Mouse (Mus musculus) E14TG2a.4 (cell line): ENCODE results near the gene Ahnak2.

ENCODE experiments used
- H3K27me3 ChIP-seq: 2 replicates; pipeline ENCODE4 v1.6.1; 2014; ENCODE audit warnings: low read length, control low read depth; ENCODE audit not compliant: insufficient read depth
- H3K36me3 ChIP-seq: 2 replicates; pipeline ENCODE4 v1.6.1; 2014; ENCODE audit warnings: low read length, control low read depth; ENCODE audit not compliant: insufficient read depth
- H3K4me1 ChIP-seq: replicated peaks from 2 replicates; pipeline ENCODE4 v1.6.1; 2014; ENCODE audit warnings: low read depth, low read length, control low read depth
- H3K4me3 ChIP-seq: replicated peaks from 2 replicates; pipeline ENCODE4 v1.5.1; 2014; ENCODE audit warnings: mild to moderate bottlenecking, low read length
- H3K9me3 ChIP-seq: 2 replicates; pipeline ENCODE4 v1.6.1; 2014; ENCODE audit warnings: low read length, control low read depth
- CTCF ChIP-seq: conservative IDR thresholded peaks from 2 replicates; pipeline ENCODE4 v1.5.1; 2014; ENCODE audit warnings: low read length
- NANOG ChIP-seq: IDR thresholded peaks from 2 replicates; pipeline ENCODE4 v1.6.1; 2014; ENCODE audit warnings: borderline replicate concordance, low read length, mixed read lengths
- POU5F1 ChIP-seq: IDR thresholded peaks from 2 replicates; pipeline ENCODE4 v1.6.1; 2014; ENCODE audit warnings: low read length, borderline replicate concordance

Ahnak2 gene

DNA sequence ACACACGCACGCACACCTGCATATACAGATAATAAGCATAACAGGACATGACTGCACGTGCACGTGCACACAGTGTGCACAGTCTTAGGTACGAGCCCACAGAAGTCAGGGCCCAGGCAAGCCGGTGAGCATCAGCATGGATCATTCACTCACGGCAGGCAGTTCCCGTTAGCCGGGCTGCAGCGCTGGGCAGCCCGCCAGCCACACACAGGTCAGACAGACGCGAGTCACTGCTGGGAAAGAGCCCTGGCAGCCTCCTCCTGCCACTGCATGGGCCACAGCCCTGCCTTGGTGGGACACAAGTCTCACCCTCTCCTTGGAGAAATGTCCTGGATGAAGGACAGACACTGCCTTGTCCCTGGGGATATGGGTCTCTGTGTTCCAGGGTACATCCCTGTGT, 1.6 kb upstream of the Ahnak2 start:
- TF ChIP-seq NANOG, result no peak
- peaks cover 58% of the 10 kb centered on the region for H3K4me1 ChIP-seq
- no peaks in the 10 kb centered on the region for H3K9me3 ChIP-seq
- peak overlapping the region; percentile 43 for H3K4me3 ChIP-seq
- no peaks in the 10 kb centered on the region for H3K36me3 ChIP-seq
- peaks cover 66% of the 10 kb centered on the region for H3K27me3 ChIP-seq

GRCm38 (mm10) chr12:112802917-112803316, 460 bp upstream of the Ahnak2 start:
- TF ChIP-seq CTCF (no peak), NANOG (no peak), POU5F1 (no peak)
- Histone ChIP-seq H3K36me3 (no peaks in the 10 kb centered on the region), H3K4me3 (no peak overlapping the region), H3K4me1 (peaks cover 60% of the 10 kb centered on the region), H3K9me3 (no peaks in the 10 kb centered on the region), H3K27me3 (peaks cover 64% of the 10 kb centered on the region)

- Histone ChIP-seq H3K27me3 (peaks cover 49% of the 10 kb centered on the region), H3K4me3 (0 out of 2 replicates have a peak overlapping the region, but pooled peaks have one; percentile 10), H3K4me1 (peaks cover 82% of the 10 kb centered on the region), H3K36me3 (no peaks in the 10 kb centered on the region), H3K9me3 (no peaks in the 10 kb centered on the region)
- TF ChIP-seq CTCF (peak; percentile 76), POU5F1 (no peak)
These were observed 2.0 kb downstream of the Ahnak2 start for GRCm38 (mm10) chr12:112800476-112800875.

DNA sequence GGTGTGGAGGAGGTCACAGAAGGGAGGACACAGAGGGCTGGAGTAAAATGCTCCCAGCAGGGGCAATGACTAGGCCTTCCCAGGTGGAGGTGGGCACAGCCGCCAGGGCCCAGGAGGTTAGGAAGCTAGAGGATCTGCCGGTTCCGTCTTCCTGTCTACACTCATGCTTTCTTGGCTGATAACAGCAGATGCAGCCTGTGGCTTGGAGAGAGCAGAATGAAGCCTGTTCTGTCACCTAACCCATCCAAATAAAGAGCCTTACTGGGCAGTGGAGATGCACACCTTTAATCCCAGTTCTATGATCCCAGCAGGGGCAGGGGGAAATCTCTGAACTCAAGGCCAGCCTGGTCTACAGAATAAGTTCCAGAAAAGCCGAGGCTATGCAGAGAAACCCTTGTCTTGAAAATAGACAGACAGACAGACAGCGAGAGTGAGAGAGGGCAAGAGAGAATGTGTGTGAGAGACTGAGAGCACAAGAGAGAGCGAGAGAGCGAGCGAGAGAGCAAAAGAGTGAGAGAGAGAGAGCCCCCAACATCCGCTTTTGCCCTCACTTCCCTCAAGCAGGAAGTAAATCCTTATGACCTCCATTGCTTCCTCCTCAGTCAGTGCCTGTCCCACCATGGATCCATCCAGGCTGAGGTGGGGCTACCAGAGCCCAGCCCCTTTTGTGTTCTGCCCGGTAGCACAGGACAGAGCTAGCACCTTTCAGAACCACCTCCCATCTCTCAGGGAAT, 3.1 kb downstream of the Ahnak2 start:
- Histone ChIP-seq H3K36me3 (no peaks in the 10 kb centered on the region), H3K4me3 (no peak overlapping the region), H3K4me1 (peaks cover 92% of the 10 kb centered on the region), H3K27me3 (peaks cover 38% of the 10 kb centered on the region), H3K9me3 (no peaks in the 10 kb centered on the region)
- TF ChIP-seq POU5F1 (no peak), NANOG (no peak), CTCF (no peak)

DNA sequence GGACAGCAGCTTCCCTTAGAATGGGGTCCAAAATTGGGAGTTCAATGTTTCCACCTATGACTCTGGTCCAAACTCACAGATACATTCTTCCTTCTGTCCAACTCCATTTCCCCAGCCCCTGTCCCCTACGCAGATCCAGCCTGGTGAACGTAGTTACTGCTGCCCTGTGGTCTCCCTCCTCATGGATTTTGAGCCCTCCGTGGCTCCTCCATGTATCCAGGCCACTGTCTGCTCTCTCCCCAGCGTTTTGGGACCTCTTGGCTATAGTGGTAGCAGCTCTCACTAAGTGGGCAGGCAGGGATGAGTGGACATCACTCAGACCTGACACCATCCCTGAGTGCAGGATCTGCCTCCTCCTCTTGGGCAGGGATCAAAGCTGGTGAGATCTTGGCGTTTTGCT, 3.7 kb downstream of the Ahnak2 start:
- Histone ChIP-seq H3K27me3 (peaks cover 34% of the 10 kb centered on the region), H3K9me3 (no peaks in the 10 kb centered on the region), H3K36me3 (no peaks in the 10 kb centered on the region), H3K4me1 (peaks cover 93% of the 10 kb centered on the region), H3K4me3 (no peak overlapping the region)
- no peak for TF ChIP-seq POU5F1
- no peak for TF ChIP-seq NANOG

- no peak for TF ChIP-seq CTCF
- no peak for TF ChIP-seq NANOG
- TF ChIP-seq POU5F1, result no peak
These were observed 4.2 kb downstream of the Ahnak2 start for GRCm38 (mm10) chr12:112798332-112798681.

DNA sequence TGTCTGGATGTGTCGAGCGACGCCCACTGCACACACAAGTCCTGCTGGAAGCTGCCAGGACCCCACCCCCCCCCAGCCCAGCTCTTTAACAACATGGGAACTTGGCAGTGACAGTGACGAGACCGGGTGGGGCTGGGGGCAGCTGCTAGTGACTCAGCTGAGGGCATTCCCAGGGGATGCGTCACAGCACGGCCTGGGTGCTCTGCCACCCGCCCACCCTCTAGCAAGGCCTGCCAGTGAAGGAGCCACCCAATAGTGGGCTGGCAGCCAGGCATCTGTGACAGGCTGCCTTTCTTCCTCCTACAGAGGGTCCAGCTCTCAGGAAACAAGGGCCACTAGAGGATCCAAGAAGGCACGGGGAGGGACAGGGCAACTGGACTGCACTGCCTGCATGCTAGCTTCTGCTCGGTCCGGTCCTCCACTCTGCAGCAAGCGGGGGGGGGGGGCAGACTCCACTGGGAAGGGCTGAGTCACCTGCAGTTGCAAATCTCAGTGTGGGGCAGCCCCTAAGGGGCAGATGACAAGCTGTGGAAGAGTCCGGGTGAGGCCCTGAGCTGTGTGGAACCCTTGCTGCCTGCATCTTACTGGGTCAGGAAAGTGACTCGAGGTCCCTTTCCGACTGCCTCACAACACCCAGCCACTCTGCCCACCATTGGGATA, 4.7 kb downstream of the Ahnak2 start:
- H3K9me3 ChIP-seq, result no peaks in the 10 kb centered on the region
- no peaks in the 10 kb centered on the region for H3K36me3 ChIP-seq
- peak overlapping the region; percentile 39 for H3K4me3 ChIP-seq
- H3K4me1 ChIP-seq, result peaks cover 93% of the 10 kb centered on the region
- TF ChIP-seq POU5F1 (no peak), CTCF (no peak), NANOG (no peak)
- peaks cover 25% of the 10 kb centered on the region for H3K27me3 ChIP-seq

More at GRCm38 (mm10) chr12:112798332-112798681, 4.2 kb downstream of the Ahnak2 start:
- Histone ChIP-seq H3K36me3 (no peaks in the 10 kb centered on the region), H3K27me3 (peaks cover 30% of the 10 kb centered on the region), H3K4me1 (peaks cover 93% of the 10 kb centered on the region), H3K9me3 (no peaks in the 10 kb centered on the region), H3K4me3 (no peak overlapping the region)

DNA sequence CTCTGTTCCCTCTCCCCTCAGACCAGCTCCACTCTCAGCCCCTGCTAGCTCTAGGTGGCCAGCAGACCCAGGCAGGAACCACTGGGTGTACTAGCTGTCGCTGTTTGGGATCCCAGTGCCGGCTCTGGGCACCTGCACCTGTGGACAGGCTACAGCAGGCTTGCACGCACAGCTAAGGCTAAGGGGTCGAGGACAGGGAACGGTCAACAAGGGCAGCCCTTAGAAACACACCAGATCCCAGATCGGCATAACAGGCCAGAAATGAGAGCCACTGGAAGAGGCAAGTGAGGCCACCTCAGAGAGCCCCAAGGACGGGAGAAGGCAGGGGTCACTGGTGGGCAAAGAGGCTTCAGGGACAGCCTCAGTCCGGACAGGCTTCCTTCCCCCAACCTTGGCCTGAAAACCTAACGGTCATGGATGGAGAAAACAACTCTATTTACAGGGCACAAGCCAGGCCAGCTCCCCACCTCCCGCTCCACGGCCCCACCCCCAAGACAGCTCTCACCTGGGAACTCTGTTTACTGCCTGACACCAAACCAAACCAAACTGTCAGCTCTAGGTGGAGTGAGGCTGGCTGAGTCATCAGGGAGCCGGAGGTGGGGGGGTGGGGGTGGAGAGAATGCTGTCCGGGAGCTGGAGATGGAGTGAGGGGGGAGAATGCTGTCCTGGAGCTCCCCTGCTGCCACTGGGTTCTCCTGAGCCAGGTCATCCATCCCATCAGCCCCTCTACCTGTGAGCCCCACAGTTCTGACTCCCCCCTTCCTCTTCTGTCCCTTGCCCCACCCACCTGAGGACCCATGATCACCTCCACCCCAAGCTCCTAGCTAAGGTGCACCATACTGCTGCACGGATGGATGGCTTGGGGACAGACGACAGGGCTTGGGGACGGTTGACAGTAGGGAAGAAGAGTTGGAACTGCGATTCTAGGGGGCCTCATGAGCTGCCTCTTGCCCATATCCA, 5.6 kb downstream of the Ahnak2 start:
- Histone ChIP-seq H3K9me3 (no peaks in the 10 kb centered on the region), H3K27me3 (peaks cover 18% of the 10 kb centered on the region), H3K4me1 (peaks cover 99% of the 10 kb centered on the region), H3K4me3 (peak overlapping the region; percentile 50), H3K36me3 (no peaks in the 10 kb centered on the region)
- no peak for TF ChIP-seq CTCF
